Mouse (Mus musculus) intestine, postnatal 0 days (tissue): Measurements from ENCODE around the gene Gtf2h1. TPM values are rescaled to one million over a fixed set of nuclear protein-coding genes. Genes with fewer than 3 reads are reported as not detected.

Source experiments
- ATAC-seq: fragments of 200-750 bp; cut with Nextera tagmentation; 2 replicates; pipeline ENCODE4 v1.8.0; 2017; ENCODE audit warnings: mild to moderate bottlenecking, moderate TSS enrichment, moderate library complexity
- H3K27ac ChIP-seq: fragments of 300-500 bp; sonication (generic); 2 replicates; pipeline ENCODE4 v1.5.1; 2014; ENCODE audit warnings: mild to moderate bottlenecking, low read depth, low read length, moderate library complexity
- H3K27me3 ChIP-seq: fragments of 300-500 bp; sonication (generic); replicated peaks from 2 replicates; pipeline ENCODE4 v1.6.1; 2014; ENCODE audit warnings: low read length, mixed read lengths; ENCODE audit not compliant: control insufficient read depth, insufficient read depth
- H3K36me3 ChIP-seq: fragments of 300-500 bp; sonication (generic); 2 replicates; pipeline ENCODE4 v1.6.1; 2014; ENCODE audit warnings: mild to moderate bottlenecking, moderate library complexity; ENCODE audit not compliant: control insufficient read depth, insufficient read depth
- H3K4me1 ChIP-seq: fragments of 300-500 bp; sonication (generic); replicated peaks from 2 replicates; pipeline ENCODE4 v1.6.1; 2014; ENCODE audit warnings: antibody characterized with exemption, low read length, mixed read lengths; ENCODE audit not compliant: control insufficient read depth, insufficient read depth
- H3K4me2 ChIP-seq: fragments of 300-500 bp; sonication (generic); replicated peaks from 2 replicates; pipeline ENCODE4 v1.6.1; 2014; ENCODE audit warnings: low read depth, mild to moderate bottlenecking, moderate library complexity
- H3K4me3 ChIP-seq: fragments of 300-500 bp; sonication (generic); 2 replicates; pipeline ENCODE4 v1.5.1; 2014; ENCODE audit warnings: low read depth, low read length
- H3K9ac ChIP-seq: fragments of 300-500 bp; sonication (generic); 2 replicates; pipeline ENCODE4 v1.6.1; 2014; ENCODE audit warnings: mild to moderate bottlenecking, low read depth, low read length
- H3K9me3 ChIP-seq: fragments of 300-500 bp; sonication (generic); 2 replicates; pipeline ENCODE4 v1.6.1; 2016; ENCODE audit warnings: mixed run types; ENCODE audit not compliant: control insufficient read depth
- CTCF ChIP-seq: sonication (generic); IDR thresholded peaks from 2 replicates; pipeline ENCODE4 v1.5.1; 2016; ENCODE audit warnings: low read depth, mild to moderate bottlenecking, control low read depth, antibody characterized with exemption, moderate library complexity
- WGBS: fragments of 180-500 bp; shearing (Covaris S2); extraction: QIAGEN DNeasy Blood & Tissue Kit; methylation state at CpG from one replicate; pipeline ENCODE4 v1.1.7; 2014; 5-methylcytosine and 5-hydroxymethylcytosine counted together
- polyA plus RNA-seq: library from polyadenylated mRNA; unstranded; fragments of >200 nt; fragmentation: Nextera tagmentation; extraction: Ambion mirVana; gene quantifications from 2 replicates; pipeline ENCODE4 v1.2.1, GENCODE M21; 2015

Gene Gtf2h1
- polyA plus RNA-seq, 1 experiment from 2014 or later = 51.3 TPM

GRCm38 (mm10) chr7:46845978-46846485 is 50.1 kb downstream of the Gtf2h1 start:
- H3K27me3 ChIP-seq = no peaks in the 10 kb centered on the region
- WGBS = under 1% methylated on average over 36 of the region's 36 CpGs
- peaks cover 28% of the 10 kb centered on the region for H3K36me3 ChIP-seq
- no peak for TF ChIP-seq CTCF
- H3K4me3 ChIP-seq = peak overlapping the region; percentile 69
- peak; percentile 3; the same call in 1 of the 2 replicates for ATAC-seq
- peak overlapping the region; percentile 75 for H3K9ac ChIP-seq
- peak overlapping the region; percentile 88 for H3K4me2 ChIP-seq
- H3K9me3 ChIP-seq = no peaks in the 10 kb centered on the region
- peaks cover 13% of the 10 kb centered on the region for H3K4me1 ChIP-seq
- peak overlapping the region; percentile 88 for H3K27ac ChIP-seq

GRCm38 (mm10) chr7:46846486-46847244 is 50.8 kb downstream of the Gtf2h1 start:
- H3K36me3 ChIP-seq = peaks cover 35% of the 10 kb centered on the region
- H3K27me3 ChIP-seq = no peaks in the 10 kb centered on the region
- TF ChIP-seq CTCF = peak; percentile 67
- peak overlapping the region; percentile 88 for H3K4me2 ChIP-seq
- peak overlapping the region; percentile 88 for H3K27ac ChIP-seq
- under 1% methylated on average over 28 of the region's 28 CpGs for WGBS
- peak; percentile 62 for ATAC-seq
- no peaks in the 10 kb centered on the region for H3K9me3 ChIP-seq
- peak overlapping the region; percentile 69 for H3K4me3 ChIP-seq
- H3K4me1 ChIP-seq = peaks cover 13% of the 10 kb centered on the region
- H3K9ac ChIP-seq = peak overlapping the region; percentile 75

- Histone ChIP-seq H3K4me3 (no peak overlapping the region), H3K27me3 (no peaks in the 10 kb centered on the region), H3K9ac (no peak overlapping the region), H3K4me2 (no peak overlapping the region), H3K36me3 (peaks cover 61% of the 10 kb centered on the region), H3K4me1 (peaks cover 9% of the 10 kb centered on the region), H3K9me3 (no peaks in the 10 kb centered on the region), H3K27ac (peak overlapping the region; percentile 62)
- 71% methylated on average over 5 of the region's 5 CpGs for WGBS
- TF ChIP-seq CTCF = no peak
- no peak for ATAC-seq
These were observed 53.4 kb downstream of the Gtf2h1 start for GRCm38 (mm10) chr7:46849287-46849686.

GRCm38 (mm10) chr7:46851026-46851425 is 55.1 kb downstream of the Gtf2h1 start:
- ATAC-seq = no peak
- H3K27me3 ChIP-seq = no peaks in the 10 kb centered on the region
- H3K4me3 ChIP-seq = no peak overlapping the region
- H3K4me1 ChIP-seq = 0 out of 2 replicates have a peak, but pooled peaks cover 4% of the 10 kb centered on the region
- H3K36me3 ChIP-seq = peaks cover 78% of the 10 kb centered on the region
- H3K27ac ChIP-seq = no peak overlapping the region
- no peaks in the 10 kb centered on the region for H3K9me3 ChIP-seq
- WGBS = 81% methylated on average over 7 of the region's 7 CpGs
- no peak overlapping the region for H3K4me2 ChIP-seq
- peak; percentile 40 for TF ChIP-seq CTCF
- H3K9ac ChIP-seq = no peak overlapping the region

- H3K9ac ChIP-seq = no peak overlapping the region
- peaks cover 81% of the 10 kb centered on the region for H3K36me3 ChIP-seq
These were observed 56.8 kb downstream of the Gtf2h1 start for GRCm38 (mm10) chr7:46852666-46853065.

GRCm38 (mm10) chr7:46853365-46853764 is 57.5 kb downstream of the Gtf2h1 start:
- H3K27me3 ChIP-seq = no peaks in the 10 kb centered on the region
- no peak for ATAC-seq
- H3K4me2 ChIP-seq = no peak overlapping the region
- no peak overlapping the region for H3K27ac ChIP-seq
- no peaks in the 10 kb centered on the region for H3K4me1 ChIP-seq
- H3K36me3 ChIP-seq = peaks cover 78% of the 10 kb centered on the region
- WGBS = 92% methylated on average over 9 of the region's 9 CpGs
- no peaks in the 10 kb centered on the region for H3K9me3 ChIP-seq
- TF ChIP-seq CTCF = no peak
- no peak overlapping the region for H3K4me3 ChIP-seq
- no peak overlapping the region for H3K9ac ChIP-seq

More at GRCm38 (mm10) chr7:46852666-46853065, 56.8 kb downstream of the Gtf2h1 start:
- WGBS = 89% methylated on average over 1 of the region's 1 CpGs
- Histone ChIP-seq H3K4me3 (no peak overlapping the region), H3K4me2 (no peak overlapping the region), H3K4me1 (no peaks in the 10 kb centered on the region), H3K9me3 (no peaks in the 10 kb centered on the region), H3K27me3 (no peaks in the 10 kb centered on the region), H3K27ac (no peak overlapping the region)
- no peak for TF ChIP-seq CTCF
- no peak for ATAC-seq
